Mouse (Mus musculus) myocyte (in vitro differentiated cells): ENCODE measurements around the gene Etv6.

Source experiments
- POLR2A ChIP-seq: IDR thresholded peaks from one replicate; pipeline ENCODE4 v1.6.1; 2011; ENCODE audit warnings: low read depth, mild to moderate bottlenecking, control low read depth, moderate library complexity; ENCODE audit not compliant: insufficient read length
- TCF12 ChIP-seq: IDR thresholded peaks from one replicate; pipeline ENCODE4 v1.6.1; 2011; ENCODE audit warnings: mild to moderate bottlenecking, control low read depth; ENCODE audit not compliant: poor library complexity, insufficient read depth, severe bottlenecking

DNA sequence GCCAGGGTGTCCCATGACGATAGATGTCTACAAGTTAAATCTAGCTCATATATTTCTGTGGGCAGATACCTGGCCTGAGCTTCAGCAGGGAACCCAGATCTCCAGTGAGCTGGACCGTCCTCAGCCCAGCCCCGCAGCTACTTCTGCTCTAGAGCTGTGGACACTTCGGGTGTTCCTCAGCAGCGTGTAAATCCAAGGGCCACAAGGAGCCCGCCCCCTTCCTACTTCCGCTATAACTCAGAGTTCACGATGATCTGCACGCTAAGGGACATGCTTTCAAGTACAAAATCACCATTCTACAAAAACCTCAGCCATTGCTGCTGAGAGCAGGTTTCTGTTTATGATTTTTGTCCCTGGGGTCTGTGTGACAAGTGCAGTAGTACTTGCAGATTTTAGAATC, 211.8 kb downstream of the Etv6 start:
- TF ChIP-seq TCF12 (no peak), POLR2A (no peak)
